Mouse (Mus musculus) spleen, adult 2 months (tissue): ENCODE results near the gene Slc10a4. TPM values are rescaled to one million over a fixed set of nuclear protein-coding genes. Genes with fewer than 3 reads are reported as not detected.
A peak's percentile ranks its signal among the peaks of the same experiment; 100 is the strongest.

Source experiments
- DNase-seq, 2 experiments: peaks; one replicate each; pipeline versions ENCODE4 v3.0.0 to v3.0.0-alpha.2; 2012 to 2021; ENCODE audit warnings: low spot score in 2 of 2, low read depth in 1 of 2
- H3K27ac ChIP-seq: fragments of 200-500 bp; 2 replicates; pipeline ENCODE4 v1.5.1; 2012; ENCODE audit warnings: low read length, inconsistent platforms; ENCODE audit not compliant: insufficient read depth
- H3K27me3 ChIP-seq: fragments of 200-500 bp; 2 replicates; pipeline ENCODE4 v1.6.1; 2012; ENCODE audit warnings: mild to moderate bottlenecking, moderate library complexity, low read length, inconsistent platforms; ENCODE audit not compliant: control insufficient read depth, insufficient read depth
- H3K36me3 ChIP-seq: fragments of 200-500 bp; 2 replicates; pipeline ENCODE4 v1.6.1; 2012; ENCODE audit warnings: mild to moderate bottlenecking, low read length, inconsistent platforms; ENCODE audit not compliant: control insufficient read depth, insufficient read depth
- H3K4me1 ChIP-seq: fragments of 200-500 bp; 2 replicates; pipeline ENCODE4 v1.6.1; 2011; ENCODE audit warnings: inconsistent platforms; ENCODE audit not compliant: control insufficient read depth, insufficient read depth, insufficient read length
- H3K4me3 ChIP-seq: fragments of 200-500 bp; 2 replicates; pipeline ENCODE4 v1.5.1; 2011; ENCODE audit warnings: mild to moderate bottlenecking, inconsistent platforms; ENCODE audit not compliant: insufficient read depth, insufficient read length; ENCODE audit errors: extremely low read depth
- CTCF ChIP-seq: fragments of 200-500 bp; IDR thresholded peaks from 2 replicates; pipeline ENCODE4 v1.5.1; 2011; ENCODE audit warnings: mild to moderate bottlenecking, inconsistent platforms; ENCODE audit not compliant: insufficient read depth, insufficient read length, insufficient replicate concordance; ENCODE audit errors: extremely low read depth
- POLR2A ChIP-seq: fragments of 200-500 bp; IDR thresholded peaks from 2 replicates; pipeline ENCODE4 v1.6.1; 2011; ENCODE audit warnings: low read depth, low read length, inconsistent platforms
- WGBS: fragments of 180-500 bp; shearing (Covaris S2); methylation state at CpG from one replicate; pipeline ENCODE4 v1.1.7; 2018; 5-methylcytosine and 5-hydroxymethylcytosine counted together
- polyA plus RNA-seq: library from polyadenylated mRNA; depleted of rRNA; stranded (reverse); fragments of >200 nt; gene quantifications from 2 replicates; pipeline ENCODE4 v1.2.3, GENCODE M21; 2012

Gene Slc10a4
- polyA plus RNA-seq, 1 experiment, result not detected

GRCm38 (mm10) chr5:72975996-72976395 lies 30.7 kb upstream of the Slc10a4 start:
- Histone ChIP-seq H3K36me3 (peaks cover 22% of the 10 kb centered on the region), H3K27me3 (no peaks in the 10 kb centered on the region), H3K4me1 (no peaks in the 10 kb centered on the region), H3K4me3 (no peak overlapping the region), H3K27ac (no peak overlapping the region)
- no peak for TF ChIP-seq CTCF
- TF ChIP-seq POLR2A, result no peak
- 90% methylated on average over 6 of the region's 6 CpGs for WGBS
- DNase-seq, result no peak

GRCm38 (mm10) chr5:72976539-72976938 lies 30.1 kb upstream of the Slc10a4 start:
- WGBS, result 94% methylated on average over 4 of the region's 4 CpGs
- TF ChIP-seq CTCF (no peak), POLR2A (no peak)
- H3K27ac ChIP-seq, result no peak overlapping the region
- H3K36me3 ChIP-seq, result peaks cover 22% of the 10 kb centered on the region
- H3K27me3 ChIP-seq, result no peaks in the 10 kb centered on the region
- no peaks in the 10 kb centered on the region for H3K4me1 ChIP-seq
- no peak for DNase-seq
- H3K4me3 ChIP-seq, result no peak overlapping the region

GRCm38 (mm10) chr5:72984091-72984490 lies 22.6 kb upstream of the Slc10a4 start:
- Histone ChIP-seq H3K36me3 (no peaks in the 10 kb centered on the region; the same call in 1 of the 2 replicates), H3K27me3 (no peaks in the 10 kb centered on the region), H3K27ac (no peak overlapping the region), H3K4me3 (no peak overlapping the region), H3K4me1 (no peaks in the 10 kb centered on the region)
- TF ChIP-seq CTCF (no peak), POLR2A (no peak)
- peak in 1 of 2 experiments; percentile 7 for DNase-seq
- WGBS, result 2% methylated on average over 2 of the region's 2 CpGs

- TF ChIP-seq CTCF (no peak), POLR2A (no peak)
- no peak for DNase-seq
- Histone ChIP-seq H3K27ac (no peak overlapping the region), H3K27me3 (no peaks in the 10 kb centered on the region), H3K4me3 (no peak overlapping the region), H3K4me1 (no peaks in the 10 kb centered on the region), H3K36me3 (no peaks in the 10 kb centered on the region)
- 90% methylated on average over 7 of the region's 7 CpGs for WGBS
Measured at GRCm38 (mm10) chr5:72987786-72988185, 18.9 kb upstream of the Slc10a4 start.

GRCm38 (mm10) chr5:72989756-72990155 lies 16.9 kb upstream of the Slc10a4 start:
- no peak for TF ChIP-seq CTCF
- TF ChIP-seq POLR2A, result no peak
- Histone ChIP-seq H3K4me3 (no peak overlapping the region), H3K36me3 (no peaks in the 10 kb centered on the region), H3K27me3 (no peaks in the 10 kb centered on the region), H3K4me1 (no peaks in the 10 kb centered on the region), H3K27ac (no peak overlapping the region)
- DNase-seq, result no peak
- WGBS, result 89% methylated on average over 8 of the region's 8 CpGs

GRCm38 (mm10) chr5:72992474-72992873 lies 14.2 kb upstream of the Slc10a4 start:
- 85% methylated on average over 1 of the region's 1 CpGs for WGBS
- Histone ChIP-seq H3K36me3 (no peaks in the 10 kb centered on the region), H3K4me3 (no peak overlapping the region), H3K27ac (no peak overlapping the region), H3K27me3 (no peaks in the 10 kb centered on the region), H3K4me1 (no peaks in the 10 kb centered on the region)
- DNase-seq, result no peak
- TF ChIP-seq POLR2A, result no peak
- no peak for TF ChIP-seq CTCF

- TF ChIP-seq POLR2A, result no peak
- no peak for TF ChIP-seq CTCF
- no peaks in the 10 kb centered on the region for H3K4me1 ChIP-seq
- no peaks in the 10 kb centered on the region for H3K36me3 ChIP-seq
- WGBS, result 92% methylated on average over 8 of the region's 8 CpGs
- H3K27ac ChIP-seq, result no peak overlapping the region
- DNase-seq, result no peak
- no peak overlapping the region for H3K4me3 ChIP-seq
- no peaks in the 10 kb centered on the region for H3K27me3 ChIP-seq
Measured at GRCm38 (mm10) chr5:72994424-72994823, 12.3 kb upstream of the Slc10a4 start.
